Mouse (Mus musculus): ENCODE measurements around the gene Rhbg.
"Not testable (repeated sequence)": the region's sequence is repeated elsewhere in the genome, so short reads cannot be mapped to it uniquely, and the experiment has no call there.

Rhbg gene

DNA sequence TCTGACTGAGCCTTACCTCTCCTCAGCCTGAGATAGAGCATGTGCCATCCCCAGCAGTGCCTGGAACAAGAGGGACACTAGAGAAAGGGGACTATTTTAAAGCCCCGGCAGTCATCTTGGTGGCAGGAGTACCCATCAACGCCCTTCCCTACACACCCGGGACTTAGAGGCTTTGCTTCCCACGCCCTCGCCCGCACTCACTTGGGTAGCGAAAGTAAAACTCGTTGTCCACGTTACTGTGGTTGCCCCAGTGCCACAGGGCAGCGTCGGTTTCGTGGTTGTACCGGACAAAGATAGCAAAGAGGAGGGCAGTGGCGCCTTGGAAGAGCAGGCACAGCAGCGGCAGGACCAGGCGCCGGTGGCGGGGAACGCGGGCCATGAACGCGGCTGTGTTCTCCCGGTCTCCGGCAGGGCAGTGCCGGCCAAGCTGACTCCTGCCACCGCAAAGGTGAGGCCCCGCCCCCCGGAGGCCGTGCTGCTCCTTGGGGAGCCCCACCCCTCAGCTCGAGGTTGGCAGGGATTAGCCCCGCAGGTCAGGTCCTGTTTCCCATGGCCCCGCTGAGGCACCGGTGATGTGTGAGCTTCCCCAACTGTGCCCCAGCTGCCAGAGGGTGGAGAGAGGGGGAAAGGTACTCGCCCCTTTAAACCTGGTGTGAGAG is at the start of gene Rhbg:
Gene Rhbg (minus strand): TSS at position 442 of the 659 bp plus-strand sequence.
- no peak for DNase-seq (ENCODE audit: low read depth)

DNA sequence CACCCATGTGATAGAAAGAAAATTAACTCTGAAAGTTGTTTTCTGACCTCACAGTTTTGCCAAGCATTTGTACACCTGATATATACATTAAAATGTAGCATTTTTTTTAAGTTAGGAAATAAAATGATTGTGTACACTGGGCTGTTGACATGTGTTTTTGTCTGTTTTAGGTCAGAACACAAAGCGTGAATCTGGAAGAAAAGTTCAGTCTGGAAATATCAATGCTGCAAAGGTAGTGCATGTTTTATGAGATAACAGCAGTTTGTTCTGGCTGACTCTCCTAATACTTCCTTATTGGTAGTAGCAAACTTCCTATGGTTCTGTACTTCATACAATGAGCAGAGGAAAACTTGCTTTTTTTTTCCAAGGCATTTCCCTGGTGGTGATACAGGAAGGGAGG is 44.7 kb upstream of the Rhbg start:
- no peak for DNase-seq (ENCODE audit: low read depth)

DNA sequence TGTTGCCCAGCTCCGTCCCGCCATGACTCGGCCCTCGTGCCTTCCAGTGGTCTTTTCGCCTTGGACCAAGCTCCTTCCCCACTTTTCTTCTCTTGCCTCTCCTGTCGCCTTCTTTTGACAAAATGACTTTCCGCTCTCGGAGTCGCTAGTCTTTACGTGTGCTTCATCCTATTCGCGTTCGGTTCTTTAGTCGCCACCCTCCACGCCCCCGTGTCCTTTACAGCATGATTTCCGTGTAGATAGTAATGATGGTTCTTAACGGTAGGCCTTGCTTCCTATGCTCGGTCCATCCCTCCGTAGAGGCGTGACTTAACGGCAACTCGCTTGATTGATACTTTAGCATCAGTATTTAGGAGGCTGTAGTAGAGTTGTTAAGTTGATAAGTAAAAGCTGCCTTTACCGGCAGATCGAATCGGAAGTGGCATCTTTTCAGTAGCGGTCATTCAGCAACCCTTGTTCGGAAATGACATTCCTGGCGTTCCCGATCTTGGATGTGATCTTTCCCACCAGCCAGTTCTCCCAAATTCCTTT is 42.9 kb upstream of the Rhbg start:
- DNase-seq (ENCODE audit: low read depth): peak; percentile 75

DNA sequence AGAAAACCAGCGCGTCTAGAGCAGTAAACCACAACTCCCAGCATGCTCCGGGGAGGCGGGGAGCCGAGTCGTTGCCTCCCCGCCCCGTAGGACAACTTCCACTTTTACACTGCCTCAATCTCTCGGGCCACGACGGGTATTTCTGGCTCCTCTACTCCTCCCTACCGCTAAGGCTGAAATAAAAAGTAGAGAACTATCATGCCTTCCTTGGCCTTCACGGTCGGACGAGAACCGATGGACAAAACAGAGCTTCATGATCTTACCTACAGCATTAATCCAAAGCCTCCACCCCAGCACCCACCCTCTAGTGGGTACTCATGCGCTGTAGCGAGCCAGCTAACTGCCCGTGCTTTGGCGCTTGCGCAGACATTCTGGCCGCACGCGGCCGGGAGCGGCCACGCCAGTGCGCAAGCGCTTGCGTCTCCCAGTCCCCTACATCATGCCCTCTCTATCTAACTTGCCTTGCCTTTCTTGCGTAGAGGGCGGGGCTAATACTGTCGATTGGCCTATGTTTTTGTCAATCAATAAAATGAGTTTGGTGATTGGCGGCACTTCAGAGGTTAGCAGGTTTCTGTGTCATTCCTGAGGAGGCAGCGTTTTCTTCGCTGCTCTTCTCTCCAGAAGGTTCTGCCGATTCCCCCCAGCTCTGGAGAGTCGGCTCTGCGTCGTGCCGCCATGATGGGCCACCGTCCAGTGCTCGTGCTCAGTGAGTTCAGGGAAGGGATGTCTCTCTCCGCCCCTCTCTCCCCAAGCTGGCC is 42.2 kb upstream of the Rhbg start, which contains the start of the genes Tsacc and Cct3:
Gene Tsacc (minus strand): TSS at position 439 of the 758 bp plus-strand sequence.
Gene Cct3 (plus strand): TSS at position 556 of the 758 bp plus-strand sequence.
- peak; percentile 99 for DNase-seq (ENCODE audit: low read depth)

DNA sequence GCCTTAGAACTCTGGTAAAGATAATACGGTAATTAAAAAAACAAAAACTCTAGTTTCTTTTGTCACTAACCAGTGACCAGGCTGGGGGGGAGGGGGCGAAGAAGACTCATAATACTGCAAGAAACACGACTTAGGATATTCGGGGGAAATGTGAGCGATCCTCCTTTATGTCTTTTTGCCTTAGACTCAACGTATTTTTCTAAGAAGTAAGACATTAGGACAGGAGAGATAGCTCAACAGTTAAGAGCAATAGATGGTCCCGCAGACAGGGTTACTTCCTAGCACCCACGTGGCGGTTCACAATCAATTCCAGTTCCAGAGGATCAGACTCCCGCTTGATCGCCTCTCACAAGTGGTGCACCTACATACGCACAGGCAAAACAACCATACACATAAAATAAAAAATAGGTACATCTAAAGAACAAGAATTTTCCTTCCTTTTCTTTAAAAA is 41.6 kb upstream of the Rhbg start:
- no peak for DNase-seq (ENCODE audit: low read depth)

DNA sequence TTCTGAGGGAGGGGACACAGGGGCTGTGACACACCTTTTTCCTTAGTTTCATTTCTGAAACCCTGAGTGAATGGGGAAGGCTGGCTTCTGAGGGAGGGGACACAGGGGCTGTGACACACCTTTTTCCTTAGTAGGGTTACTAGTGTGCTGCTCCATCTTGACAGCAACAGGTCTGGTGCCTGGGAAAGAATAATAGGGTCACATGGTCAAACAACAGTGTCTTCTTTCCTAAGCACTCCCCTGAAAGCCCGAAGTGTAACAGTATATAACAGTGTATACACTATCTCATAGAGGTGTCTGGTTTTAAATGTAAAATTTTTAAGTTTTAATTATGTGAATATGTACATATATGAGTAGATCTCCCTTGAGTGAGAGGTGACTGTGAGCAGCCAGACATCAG is 40.8 kb upstream of the Rhbg start:
- not testable (repeated sequence) for DNase-seq (ENCODE audit: low read depth)

DNA sequence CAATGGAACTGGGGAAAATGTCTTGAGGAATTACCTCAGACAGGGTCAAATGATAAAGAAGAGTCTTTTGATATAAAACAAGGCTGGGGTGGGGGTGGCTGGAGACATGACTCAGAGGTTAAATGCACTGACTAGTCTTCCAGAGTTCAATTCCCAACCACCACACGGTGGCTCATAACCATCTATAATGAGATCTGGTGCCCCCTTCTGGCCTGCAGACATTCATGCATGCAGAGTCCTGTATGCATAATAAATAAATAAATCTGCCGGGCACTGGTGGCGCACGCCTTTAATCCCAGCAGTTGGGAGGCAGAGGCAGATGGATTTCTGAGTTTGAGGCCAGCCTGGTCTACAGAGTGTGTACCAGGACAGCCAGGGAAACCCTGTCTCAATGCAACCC is 37.5 kb upstream of the Rhbg start:
- DNase-seq (ENCODE audit: low read depth): peak; percentile 51

DNA sequence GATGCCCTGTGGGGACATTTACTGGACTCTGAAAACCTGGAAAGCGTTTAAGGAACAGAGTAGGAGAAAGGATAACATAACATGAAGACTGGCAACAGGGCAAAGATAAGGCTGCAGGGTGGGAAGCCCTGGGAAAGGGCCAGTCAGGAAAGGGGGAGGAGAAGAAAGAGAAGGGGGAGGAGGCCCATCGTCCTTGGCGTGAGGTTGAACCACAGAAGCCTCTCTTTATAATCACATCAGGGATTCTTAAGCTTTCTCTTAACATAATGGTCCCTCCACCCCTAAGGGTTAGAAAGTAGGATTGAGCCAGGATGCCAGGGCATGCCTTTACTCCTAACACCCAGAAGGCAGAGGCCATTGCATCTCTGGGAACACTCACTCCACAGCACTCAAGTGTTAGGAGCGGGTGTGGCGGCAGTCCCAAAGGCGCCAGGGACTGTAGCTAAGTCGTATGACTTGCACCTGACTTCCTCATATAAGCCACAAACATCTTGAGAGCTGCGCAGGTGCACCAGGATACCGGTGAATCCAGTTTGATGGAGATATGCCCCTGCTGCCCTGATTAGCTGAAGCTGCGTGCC is 33.7 kb upstream of the Rhbg start:
- not testable (repeated sequence) for DNase-seq (ENCODE audit: low read depth)

DNA sequence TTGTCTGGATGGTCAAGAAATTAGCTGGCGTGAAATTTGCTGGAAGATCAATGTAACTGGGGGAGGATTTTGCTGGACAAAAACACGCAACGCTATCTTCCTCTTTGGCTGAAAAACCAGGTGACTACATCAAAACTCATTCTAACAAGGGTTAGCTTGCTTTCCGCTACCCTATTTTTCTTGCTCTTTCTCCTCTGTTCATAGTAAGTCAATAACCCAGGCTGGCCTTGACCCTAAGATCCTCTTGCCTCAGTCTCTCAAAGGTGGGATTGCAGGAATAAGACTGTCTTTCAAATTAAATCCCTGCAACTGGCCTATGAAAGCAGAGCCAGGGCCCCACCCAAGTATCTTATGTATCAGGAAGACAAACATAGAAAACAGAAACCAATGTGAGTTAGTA is 32.6 kb upstream of the Rhbg start, which contains the start of gene Gm38392:
Gene Gm38392 (minus strand): TSS at position 101 of the 400 bp plus-strand sequence.
- no peak for DNase-seq (ENCODE audit: low read depth)

DNA sequence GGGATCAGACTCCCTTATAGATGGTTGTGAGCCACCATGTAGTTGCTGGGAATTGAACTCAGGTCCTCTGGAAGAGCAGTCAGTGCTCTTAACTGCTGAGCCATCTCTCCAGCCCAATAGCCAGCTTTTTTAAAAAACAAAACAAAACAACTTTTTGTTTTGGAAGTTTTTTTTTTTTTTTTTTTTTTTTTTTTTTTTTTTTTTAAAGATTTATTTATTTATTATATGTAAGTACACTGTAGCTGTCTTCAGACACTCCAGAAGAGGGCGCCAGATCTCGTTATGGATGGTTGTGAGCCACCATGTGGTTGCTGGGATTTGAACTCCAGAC is 31.0 kb upstream of the Rhbg start:
- DNase-seq (ENCODE audit: low read depth): not testable (repeated sequence)

DNA sequence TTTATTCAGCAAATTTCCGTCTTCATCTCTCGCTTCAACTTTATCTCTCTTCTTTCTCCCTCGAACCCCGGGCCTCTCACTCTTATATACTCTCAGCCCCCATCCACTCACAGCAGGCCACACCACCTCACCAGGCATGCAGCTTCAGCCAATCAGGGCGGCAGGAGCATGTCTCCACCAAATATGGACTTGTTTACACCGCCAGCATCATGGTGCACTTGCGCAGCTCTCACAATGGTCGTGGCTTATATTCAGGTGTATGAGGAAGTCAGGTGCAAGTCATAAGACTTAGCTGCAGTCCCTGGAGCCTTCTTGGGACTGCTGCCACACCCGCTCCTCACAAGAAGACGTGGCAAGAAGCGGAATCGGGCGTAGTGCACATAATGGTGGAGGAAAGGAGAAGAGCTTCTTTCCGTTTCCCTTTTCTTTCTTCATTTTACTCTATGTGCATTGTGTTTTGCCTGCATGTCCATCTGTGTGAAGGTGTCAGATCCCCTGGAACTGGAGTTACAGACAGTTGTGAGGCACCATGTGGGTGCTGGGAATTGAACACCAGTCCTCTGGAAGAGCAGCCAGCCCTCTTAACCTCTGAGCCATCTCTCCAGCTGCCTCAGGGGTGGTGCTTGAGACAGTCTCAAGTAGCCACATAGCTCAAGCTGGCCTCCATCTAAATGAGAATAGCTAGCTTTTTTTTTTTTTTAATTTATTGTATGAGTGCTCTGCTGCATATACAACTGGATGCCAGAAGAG is 30.5 kb upstream of the Rhbg start:
- not testable (repeated sequence) for DNase-seq (ENCODE audit: low read depth)

DNA sequence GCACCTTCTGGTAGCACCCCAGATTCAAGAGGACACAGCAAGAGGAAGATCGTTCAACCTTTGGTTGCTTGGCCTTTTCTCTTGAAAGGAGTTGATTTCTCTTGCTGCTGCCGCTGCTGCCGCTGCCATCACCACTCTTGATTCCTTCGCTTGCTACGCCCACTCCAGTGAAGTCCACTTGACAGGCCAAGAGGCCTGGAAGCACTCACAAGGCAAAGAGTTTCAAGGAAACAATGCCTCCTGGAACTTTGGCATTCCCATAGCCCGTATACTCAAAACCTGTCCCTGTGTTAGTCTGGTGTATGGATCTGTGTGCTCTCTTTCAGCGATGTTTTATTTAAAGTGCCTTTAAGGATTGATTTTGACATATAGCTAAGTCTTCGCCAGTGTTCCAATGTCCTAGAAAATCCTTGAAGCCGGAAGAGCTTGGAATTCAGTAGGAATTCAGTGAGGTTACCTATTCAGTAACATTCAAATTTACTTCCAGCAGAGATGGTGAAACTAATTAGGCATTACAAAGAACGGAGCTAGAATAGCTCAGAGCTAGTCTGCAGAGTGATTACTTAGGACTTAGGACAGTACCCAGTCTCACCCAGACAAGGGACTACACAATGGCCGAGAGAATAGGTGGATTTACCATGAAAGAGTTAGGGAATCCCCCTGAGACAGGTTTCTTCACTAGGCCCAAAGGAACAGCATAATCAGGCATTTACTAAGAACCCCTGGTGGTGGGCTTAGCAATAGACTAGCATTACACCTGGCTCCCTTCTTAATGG is 26.8 kb upstream of the Rhbg start:
- DNase-seq (ENCODE audit: low read depth): not testable (repeated sequence)

DNA sequence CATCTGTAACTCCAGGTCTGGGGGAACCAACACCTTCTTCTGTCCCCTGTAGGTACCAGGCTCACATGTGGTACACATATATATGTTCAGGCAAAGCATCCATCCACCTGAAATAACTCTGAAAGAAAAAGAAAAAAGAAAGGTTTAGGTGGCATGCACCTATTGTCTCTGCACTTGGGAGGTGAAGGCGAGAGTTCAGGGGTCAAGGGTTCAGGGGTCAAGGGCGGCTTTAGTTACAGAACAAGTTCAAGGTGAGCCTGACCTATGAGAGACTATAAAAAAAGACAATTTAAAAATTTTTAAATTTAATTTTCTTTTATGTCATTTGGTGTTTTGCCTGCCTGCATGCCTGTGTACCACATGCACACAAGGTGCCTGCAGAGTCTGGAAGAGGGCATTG is 25.5 kb upstream of the Rhbg start:
- DNase-seq (ENCODE audit: low read depth): no peak

DNA sequence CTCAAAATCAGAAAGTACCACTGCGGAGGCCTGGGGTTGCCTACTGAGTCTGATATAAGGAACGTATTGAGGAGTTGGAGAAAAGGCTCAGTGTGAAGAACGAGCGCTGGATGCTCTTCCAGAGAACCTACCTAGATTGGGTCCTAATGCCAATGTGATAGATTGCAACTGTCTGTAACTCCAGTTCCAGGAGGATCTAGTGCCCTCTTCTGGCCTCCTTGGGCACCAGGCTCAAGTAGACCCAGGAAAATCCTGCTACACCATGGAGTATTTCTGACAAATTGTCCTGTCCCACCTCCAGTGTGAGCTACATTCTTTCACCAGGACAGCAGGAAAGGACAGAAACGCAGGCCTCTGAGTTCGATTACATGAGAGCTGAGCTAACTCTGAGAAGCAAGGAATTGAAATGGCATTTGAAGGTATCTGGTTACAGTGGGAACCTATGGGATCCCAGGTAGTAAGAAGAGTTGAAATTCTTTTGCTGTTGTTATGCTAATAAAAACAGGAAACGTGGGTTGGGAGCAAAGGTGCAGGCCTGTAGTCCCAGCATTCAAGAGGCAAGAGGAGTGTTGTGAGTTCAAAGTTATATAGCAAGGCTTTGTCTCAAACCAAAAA is 22.1 kb upstream of the Rhbg start:
- no peak for DNase-seq (ENCODE audit: low read depth)

DNA sequence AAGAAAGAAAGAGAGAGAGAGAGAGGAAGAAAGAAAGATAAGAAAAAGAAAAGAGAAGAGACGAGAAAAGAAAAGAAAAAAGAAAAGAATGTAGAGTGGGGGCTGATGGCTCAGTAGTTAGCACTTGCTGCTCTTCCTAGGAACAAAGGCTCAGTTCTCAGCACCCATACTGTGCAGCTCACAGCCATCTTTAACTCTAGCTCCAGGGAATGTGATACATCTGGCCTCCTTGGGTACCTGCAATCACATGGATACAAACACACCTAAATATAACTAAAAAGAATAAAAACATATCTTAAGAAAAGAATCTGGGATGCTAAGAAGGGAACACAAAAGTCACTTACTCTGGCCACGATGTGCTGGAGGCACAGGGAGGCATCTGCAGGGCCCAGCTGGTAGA is 21.6 kb upstream of the Rhbg start:
- no peak for DNase-seq (ENCODE audit: low read depth)

DNA sequence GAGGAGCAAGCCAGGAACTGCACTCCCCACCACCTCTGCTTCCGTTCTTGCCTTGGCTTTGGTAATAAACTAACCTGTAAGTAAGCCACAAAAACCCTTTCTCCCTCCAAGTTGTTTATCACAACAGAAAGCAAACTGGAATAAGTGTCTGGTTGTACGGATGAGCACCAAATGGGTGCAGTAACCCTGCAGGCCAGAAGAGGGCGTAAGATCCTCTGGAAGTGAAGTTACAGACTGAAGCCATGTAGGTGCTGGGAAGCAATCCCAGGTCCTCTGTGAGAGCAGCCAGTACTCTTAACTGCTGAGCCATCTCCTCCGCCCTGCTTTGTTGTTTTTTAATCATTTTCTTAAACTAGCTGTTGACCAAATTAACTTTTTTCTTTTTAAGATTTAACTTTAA is 19.5 kb upstream of the Rhbg start:
- DNase-seq (ENCODE audit: low read depth): peak; percentile 12

DNA sequence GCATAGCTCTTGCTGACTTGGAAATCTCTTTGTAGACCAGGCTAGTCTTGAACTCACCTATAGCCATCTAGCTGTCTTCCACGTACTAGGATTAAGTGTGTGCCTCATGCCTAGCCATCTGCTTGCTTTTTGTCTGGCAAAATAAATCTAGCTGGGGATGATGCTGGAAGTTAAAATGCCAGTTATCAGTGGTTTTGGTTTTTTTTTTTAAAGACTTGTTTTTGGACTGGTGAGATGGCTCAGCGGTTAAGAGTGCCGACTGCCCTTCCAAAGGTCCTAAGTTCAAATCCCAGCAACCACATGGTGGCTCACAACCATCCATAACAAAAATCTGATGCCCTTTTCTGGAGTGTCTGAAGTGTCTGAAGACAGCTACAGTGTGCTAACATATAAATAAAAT is 17.4 kb upstream of the Rhbg start:
- DNase-seq (ENCODE audit: low read depth): no peak

DNA sequence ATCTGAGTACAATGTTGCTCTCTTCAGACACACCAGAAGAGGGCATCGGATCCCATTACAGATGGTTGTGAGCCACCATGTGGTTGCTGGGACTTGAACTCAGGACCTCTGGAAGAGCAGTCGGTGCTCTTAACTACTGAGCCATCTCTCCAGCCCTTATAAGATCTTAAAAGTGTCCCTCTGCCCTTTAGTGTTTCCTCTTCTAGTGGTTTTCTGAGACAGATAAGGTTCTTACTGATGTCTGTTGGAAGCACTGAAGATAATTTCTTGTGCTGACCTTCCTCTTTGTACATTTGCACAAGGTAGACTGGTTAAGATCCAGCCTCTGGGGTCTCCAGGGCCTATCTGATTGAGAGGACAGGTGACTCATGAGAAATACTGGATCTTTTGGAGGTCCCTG is 16.8 kb upstream of the Rhbg start:
- DNase-seq (ENCODE audit: low read depth): not testable (repeated sequence)

DNA sequence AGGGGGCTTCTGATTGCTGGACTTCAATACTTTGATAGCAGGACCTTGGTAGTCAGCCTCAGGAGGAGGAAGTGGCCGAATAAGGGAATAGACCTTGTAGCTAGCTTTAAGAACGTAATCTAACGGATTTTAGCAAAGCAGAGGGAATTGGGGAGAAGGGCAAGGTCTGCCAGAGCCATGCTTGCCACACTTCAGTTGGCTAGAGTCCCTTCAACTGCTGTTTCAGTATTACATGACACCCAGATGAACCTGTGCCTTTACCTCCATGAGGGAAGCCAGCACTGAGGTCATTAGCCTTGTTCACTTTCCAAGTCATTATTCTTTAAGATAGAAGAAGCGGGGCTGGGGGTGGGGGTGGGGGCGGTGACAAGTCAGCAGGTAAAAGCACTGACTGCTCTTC is 14.5 kb upstream of the Rhbg start:
- DNase-seq (ENCODE audit: low read depth): no peak

DNA sequence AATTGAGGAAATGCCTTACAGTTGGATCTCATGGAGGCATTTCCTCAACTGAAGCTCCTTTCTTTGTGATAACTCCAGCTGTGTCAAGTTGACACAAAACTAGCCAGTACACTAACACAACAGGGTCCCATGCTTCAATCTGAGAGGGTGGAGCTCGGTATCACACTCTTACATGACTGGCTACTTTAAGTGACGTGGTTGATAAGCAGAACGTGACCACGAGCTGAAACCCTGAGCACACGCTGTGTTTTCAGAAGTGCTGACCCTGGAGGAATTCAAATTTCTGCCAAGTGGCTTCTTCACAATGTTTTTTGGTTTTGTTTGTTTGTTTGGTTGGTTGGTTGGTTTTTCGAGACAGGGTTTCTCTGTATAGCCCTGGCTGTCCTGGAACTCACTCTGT is 13.5 kb upstream of the Rhbg start:
- not testable (repeated sequence) for DNase-seq (ENCODE audit: low read depth)

DNA sequence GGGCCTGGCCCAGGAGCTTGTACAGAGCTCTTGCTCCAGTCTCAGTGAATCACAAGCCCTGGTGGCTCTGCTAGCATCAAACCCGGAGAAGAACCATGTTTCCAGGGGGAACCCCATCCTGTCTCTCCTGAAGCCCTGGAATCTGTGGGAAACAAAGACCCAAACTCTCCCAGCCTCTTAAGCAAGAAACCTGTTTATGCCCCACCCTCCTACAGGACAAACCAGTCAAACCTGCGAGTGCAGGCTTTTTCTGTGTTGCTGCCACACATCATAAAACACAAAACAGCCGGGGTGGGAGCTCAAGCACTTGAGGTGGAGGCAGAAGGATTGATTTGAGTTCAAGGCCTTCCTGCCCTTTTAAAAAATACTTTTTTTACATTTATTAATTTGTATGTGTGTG is 7.8 kb upstream of the Rhbg start:
- DNase-seq (ENCODE audit: low read depth): no peak

All from naive thymus-derived CD4-positive, alpha-beta T cell, adult 2 months (primary cell).